Mouse (Mus musculus) liver, embryonic 15.5 days (tissue): ENCODE results near the gene Afg1l. TPM values are rescaled to one million over a fixed set of nuclear protein-coding genes. Genes with fewer than 3 reads are reported as not detected.

Experiments
- ATAC-seq: fragments of 200-750 bp; cut with Nextera tagmentation; 2 replicates; pipeline ENCODE4 v1.8.0; 2017; ENCODE audit warnings: moderate number of reproducible peaks, mild to moderate bottlenecking, moderate library complexity; ENCODE audit not compliant: insufficient read depth
- H3K27ac ChIP-seq: fragments of 300-500 bp; sonication (generic); replicated peaks from 2 replicates; pipeline ENCODE4 v1.5.1; 2015; ENCODE audit warnings: mild to moderate bottlenecking, inconsistent platforms
- H3K27me3 ChIP-seq: fragments of 300-500 bp; sonication (generic); 2 replicates; pipeline ENCODE4 v1.6.1; 2015; ENCODE audit warnings: mild to moderate bottlenecking, inconsistent platforms
- H3K36me3 ChIP-seq: fragments of 300-500 bp; sonication (generic); replicated peaks from 2 replicates; pipeline ENCODE4 v1.6.1; 2015; ENCODE audit warnings: moderate library complexity, mild to moderate bottlenecking, inconsistent platforms
- H3K4me1 ChIP-seq: fragments of 300-500 bp; sonication (generic); replicated peaks from 2 replicates; pipeline ENCODE4 v1.6.1; 2015; ENCODE audit warnings: inconsistent platforms
- H3K4me2 ChIP-seq: fragments of 300-500 bp; sonication (generic); 2 replicates; pipeline ENCODE4 v1.6.1; 2015; ENCODE audit warnings: moderate library complexity, mild to moderate bottlenecking, inconsistent platforms
- H3K4me3 ChIP-seq: fragments of 300-500 bp; sonication (generic); replicated peaks from 2 replicates; pipeline ENCODE4 v1.5.1; 2015; ENCODE audit warnings: mild to moderate bottlenecking, inconsistent platforms
- H3K9ac ChIP-seq: fragments of 300-500 bp; sonication (generic); 2 replicates; pipeline ENCODE4 v1.6.1; 2015; ENCODE audit warnings: moderate library complexity, mild to moderate bottlenecking, inconsistent platforms
- H3K9me3 ChIP-seq: fragments of 300-500 bp; sonication (generic); replicated peaks from 2 replicates; pipeline ENCODE4 v1.6.1; 2016; ENCODE audit warnings: inconsistent platforms
- WGBS: fragments of 180-500 bp; shearing (Covaris S2); methylation state at CpG from one replicate; pipeline ENCODE4 v1.1.7; 2015; ENCODE audit warnings: mixed read lengths; ENCODE audit not compliant: insufficient replicate concordance; 5-methylcytosine and 5-hydroxymethylcytosine counted together
- polyA plus RNA-seq: library from polyadenylated mRNA; unstranded; fragments of >200 nt; fragmentation: Nextera tagmentation; extraction: Ambion mirVana; gene quantifications from 2 replicates; pipeline ENCODE4 v1.2.1, GENCODE M21; 2015

The Afg1l gene
- polyA plus RNA-seq, 1 experiment from 2014 or later = 2.3 TPM

- Histone ChIP-seq H3K36me3 (peaks cover 9% of the 10 kb centered on the region; the same call in 1 of the 2 replicates), H3K4me1 (no peaks in the 10 kb centered on the region), H3K9me3 (no peaks in the 10 kb centered on the region), H3K4me2 (no peak overlapping the region), H3K9ac (no peak overlapping the region), H3K27me3 (no peaks in the 10 kb centered on the region), H3K27ac (no peak overlapping the region), H3K4me3 (no peak overlapping the region)
- ATAC-seq = no peak
- WGBS = 65% methylated on average over 5 of the region's 5 CpGs
Measured at GRCm38 (mm10) chr10:42436842-42437805, 41.2 kb downstream of the Afg1l start.

- Histone ChIP-seq H3K9ac (no peak overlapping the region), H3K4me2 (no peak overlapping the region), H3K4me1 (no peaks in the 10 kb centered on the region), H3K27ac (no peak overlapping the region), H3K9me3 (no peaks in the 10 kb centered on the region), H3K4me3 (no peak overlapping the region), H3K27me3 (no peaks in the 10 kb centered on the region), H3K36me3 (no peaks in the 10 kb centered on the region)
- WGBS = 72% methylated on average over 10 of the region's 10 CpGs
- ATAC-seq = no peak
Measured at GRCm38 (mm10) chr10:42417530-42418174, 60.7 kb downstream of the Afg1l start.

- ATAC-seq = no peak
- Histone ChIP-seq H3K36me3 (no peaks in the 10 kb centered on the region), H3K9me3 (no peaks in the 10 kb centered on the region), H3K27me3 (no peaks in the 10 kb centered on the region), H3K4me1 (no peaks in the 10 kb centered on the region), H3K4me3 (no peak overlapping the region), H3K4me2 (no peak overlapping the region), H3K9ac (no peak overlapping the region), H3K27ac (no peak overlapping the region)
- 70% methylated on average over 4 of the region's 4 CpGs for WGBS
Measured at GRCm38 (mm10) chr10:42415821-42416470, 62.4 kb downstream of the Afg1l start.

- Histone ChIP-seq H3K36me3 (no peaks in the 10 kb centered on the region), H3K27ac (no peak overlapping the region), H3K9me3 (no peaks in the 10 kb centered on the region), H3K4me1 (no peaks in the 10 kb centered on the region), H3K4me3 (no peak overlapping the region), H3K4me2 (no peak overlapping the region), H3K27me3 (no peaks in the 10 kb centered on the region), H3K9ac (no peak overlapping the region)
- WGBS = 64% methylated on average over 6 of the region's 6 CpGs
- no peak for ATAC-seq
Measured at GRCm38 (mm10) chr10:42410748-42411537, 67.4 kb downstream of the Afg1l start.

GRCm38 (mm10) chr10:42390436-42390835 lies 87.9 kb downstream of the Afg1l start:
- Histone ChIP-seq H3K4me2 (no peak overlapping the region), H3K4me1 (no peaks in the 10 kb centered on the region), H3K9ac (no peak overlapping the region), H3K36me3 (no peaks in the 10 kb centered on the region), H3K9me3 (no peaks in the 10 kb centered on the region), H3K27ac (no peak overlapping the region), H3K27me3 (no peaks in the 10 kb centered on the region), H3K4me3 (no peak overlapping the region)
- ATAC-seq = no peak
- WGBS = 65% methylated on average over 11 of the region's 11 CpGs

GRCm38 (mm10) chr10:42388181-42388580 lies 90.2 kb downstream of the Afg1l start:
- no peaks in the 10 kb centered on the region for H3K4me1 ChIP-seq
- no peak overlapping the region for H3K27ac ChIP-seq
- no peaks in the 10 kb centered on the region for H3K27me3 ChIP-seq
- no peak overlapping the region for H3K9ac ChIP-seq
- no peak for ATAC-seq
- H3K4me3 ChIP-seq = no peak overlapping the region
- no peaks in the 10 kb centered on the region for H3K9me3 ChIP-seq
- no peak overlapping the region for H3K4me2 ChIP-seq
- H3K36me3 ChIP-seq = no peaks in the 10 kb centered on the region

- H3K4me3 ChIP-seq = no peak overlapping the region
- 69% methylated on average over 13 of the region's 13 CpGs for WGBS
- no peak for ATAC-seq
- H3K4me1 ChIP-seq = no peaks in the 10 kb centered on the region
- no peaks in the 10 kb centered on the region for H3K27me3 ChIP-seq
- H3K36me3 ChIP-seq = no peaks in the 10 kb centered on the region
- no peak overlapping the region for H3K9ac ChIP-seq
- no peak overlapping the region for H3K27ac ChIP-seq
- no peak overlapping the region for H3K4me2 ChIP-seq
- H3K9me3 ChIP-seq = no peaks in the 10 kb centered on the region
Measured at GRCm38 (mm10) chr10:42384946-42385644, 93.3 kb downstream of the Afg1l start.

- no peaks in the 10 kb centered on the region for H3K9me3 ChIP-seq
- H3K27ac ChIP-seq = no peak overlapping the region
- no peaks in the 10 kb centered on the region for H3K4me1 ChIP-seq
- H3K9ac ChIP-seq = no peak overlapping the region
- no peak for ATAC-seq
- H3K36me3 ChIP-seq = no peaks in the 10 kb centered on the region
- H3K4me2 ChIP-seq = no peak overlapping the region
- H3K27me3 ChIP-seq = no peaks in the 10 kb centered on the region
- no peak overlapping the region for H3K4me3 ChIP-seq
- WGBS = 71% methylated on average over 6 of the region's 6 CpGs
Measured at GRCm38 (mm10) chr10:42383708-42384107, 94.7 kb downstream of the Afg1l start.

- WGBS = 76% methylated on average over 10 of the region's 10 CpGs
- Histone ChIP-seq H3K4me2 (no peak overlapping the region), H3K36me3 (no peaks in the 10 kb centered on the region), H3K9me3 (no peaks in the 10 kb centered on the region), H3K9ac (no peak overlapping the region), H3K4me3 (no peak overlapping the region), H3K27ac (no peak overlapping the region), H3K4me1 (no peaks in the 10 kb centered on the region; the same call in 1 of the 2 replicates), H3K27me3 (no peaks in the 10 kb centered on the region)
- no peak for ATAC-seq
Measured at GRCm38 (mm10) chr10:42364216-42364615, 114.1 kb downstream of the Afg1l start.

- Histone ChIP-seq H3K4me3 (no peak overlapping the region), H3K4me1 (peaks cover 3% of the 10 kb centered on the region; the same call in 1 of the 2 replicates), H3K27me3 (no peaks in the 10 kb centered on the region), H3K9me3 (no peaks in the 10 kb centered on the region), H3K36me3 (no peaks in the 10 kb centered on the region), H3K27ac (no peak overlapping the region), H3K9ac (no peak overlapping the region), H3K4me2 (no peak overlapping the region)
- 58% methylated on average over 3 of the region's 3 CpGs for WGBS
- no peak for ATAC-seq
Measured at GRCm38 (mm10) chr10:42355980-42356379, 122.4 kb downstream of the Afg1l start.
